Mouse (Mus musculus): ENCODE results near the gene Dgkd. TPM values are rescaled to one million over a fixed set of nuclear protein-coding genes. Genes with fewer than 3 reads are reported as not detected.

Dgkd gene
- polyA plus RNA-seq, 1 experiment from 2014 or later: 57.7 TPM

DNA sequence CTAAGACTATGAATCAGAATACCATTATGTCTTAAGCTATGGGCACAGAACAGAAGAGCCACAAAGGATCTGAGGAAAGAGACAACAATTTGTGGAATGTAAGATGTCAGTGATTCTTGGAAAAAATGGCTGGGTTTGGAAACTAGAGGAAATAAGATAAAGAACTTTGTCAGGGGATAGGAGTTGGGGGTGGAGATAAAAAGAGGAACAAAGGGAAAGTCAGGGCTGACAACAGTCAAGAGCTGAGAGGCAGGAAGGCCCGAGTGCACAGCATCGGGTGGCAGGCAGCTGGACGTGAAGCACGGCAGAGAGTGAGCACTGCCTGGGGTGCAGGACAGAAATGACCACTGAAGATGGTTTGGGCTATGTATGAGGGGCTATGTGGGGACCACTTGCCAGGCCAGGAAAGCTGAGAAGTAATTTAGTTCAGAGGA, 106.9 kb downstream of the Dgkd start:
- Histone ChIP-seq H3K36me3 (ENCODE audit: control insufficient read depth, insufficient read depth) (peaks cover 35% of the 10 kb centered on the region), H3K27me3 (replicated peaks; ENCODE audit: control insufficient read depth, insufficient read depth, low read length) (no peaks in the 10 kb centered on the region), H3K9me3 (ENCODE audit: control insufficient read depth, low read length) (no peaks in the 10 kb centered on the region), H3K4me1 (replicated peaks; ENCODE audit: control insufficient read depth, insufficient read depth, low read length) (no peaks in the 10 kb centered on the region), H3K4me2 (ENCODE audit: low read length) (no peak overlapping the region), H3K27ac (ENCODE audit: low read length) (no peak overlapping the region), H3K4me3 (replicated peaks; ENCODE audit: low read length) (no peak overlapping the region), H3K9ac (replicated peaks; ENCODE audit: low read depth, low read length) (no peak overlapping the region)
- WGBS: 59% methylated on average over 4 of the region's 4 CpGs
- ATAC-seq: no peak

DNA sequence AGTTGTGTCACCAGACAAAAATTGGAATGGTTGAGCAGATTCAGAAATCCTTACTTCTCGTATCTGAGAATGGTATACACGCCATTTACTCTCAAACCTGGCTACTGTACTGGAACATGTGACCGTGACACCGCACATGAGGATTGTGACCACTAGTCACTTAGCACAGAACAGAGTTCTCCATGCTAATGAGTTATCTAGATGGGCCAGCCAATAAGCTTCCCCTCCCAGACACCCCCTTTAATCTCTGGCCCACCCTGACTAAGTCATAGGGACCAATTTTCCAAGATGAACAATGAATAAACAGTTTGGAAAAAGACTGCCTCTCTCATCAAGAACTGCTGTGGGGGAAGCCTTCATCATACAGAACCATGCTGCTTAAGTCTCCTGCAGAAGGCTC, 107.7 kb downstream of the Dgkd start:
- peaks cover 31% of the 10 kb centered on the region for H3K36me3 ChIP-seq (ENCODE audit: control insufficient read depth, insufficient read depth)
- no peak for ATAC-seq
- no peak overlapping the region for H3K4me3 ChIP-seq (replicated peaks; ENCODE audit: low read length)
- no peaks in the 10 kb centered on the region for H3K27me3 ChIP-seq (replicated peaks; ENCODE audit: control insufficient read depth, insufficient read depth, low read length)
- WGBS: 94% methylated on average over 4 of the region's 4 CpGs
- no peak overlapping the region for H3K9ac ChIP-seq (replicated peaks; ENCODE audit: low read depth, low read length)
- H3K4me1 ChIP-seq (replicated peaks; ENCODE audit: control insufficient read depth, insufficient read depth, low read length): no peaks in the 10 kb centered on the region
- no peaks in the 10 kb centered on the region for H3K9me3 ChIP-seq (ENCODE audit: control insufficient read depth, low read length)
- H3K27ac ChIP-seq (ENCODE audit: low read length): no peak overlapping the region
- no peak overlapping the region for H3K4me2 ChIP-seq (ENCODE audit: low read length)

DNA sequence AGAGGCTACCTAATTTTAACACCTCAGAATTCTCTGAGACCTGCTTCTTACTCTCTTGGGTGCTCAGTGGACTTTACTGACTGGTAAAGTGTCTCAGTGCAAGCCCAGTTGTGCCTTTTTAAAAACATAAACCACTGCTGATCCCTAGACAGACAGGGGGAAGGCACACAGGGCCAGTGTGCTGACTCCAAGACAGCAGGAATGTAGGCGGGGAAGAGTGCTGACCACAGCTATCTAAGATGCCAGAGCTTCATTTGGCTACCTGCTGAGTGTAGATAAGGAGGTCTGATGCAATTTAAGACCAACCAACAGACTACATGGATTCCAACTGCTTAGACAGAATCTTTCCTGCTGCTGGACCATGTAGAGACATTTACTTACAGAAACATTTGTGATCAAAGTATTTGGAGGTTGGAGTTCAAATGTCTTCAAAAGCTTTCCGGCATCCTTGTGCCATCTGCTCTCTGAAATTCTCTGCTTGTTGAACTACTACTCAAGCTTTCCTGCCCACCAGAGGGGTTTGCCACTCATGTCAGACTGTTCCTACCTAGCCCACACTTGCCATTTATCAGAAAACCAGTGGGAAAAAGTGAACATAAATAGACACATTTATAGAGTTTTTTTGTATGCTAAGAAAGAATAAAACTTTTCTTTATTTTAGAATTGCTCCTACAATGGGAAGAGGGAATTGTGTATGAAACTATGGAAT, 108.5 kb downstream of the Dgkd start:
- Histone ChIP-seq H3K4me2 (ENCODE audit: low read length) (no peak overlapping the region), H3K27ac (ENCODE audit: low read length) (no peak overlapping the region), H3K9ac (replicated peaks; ENCODE audit: low read depth, low read length) (no peak overlapping the region), H3K9me3 (ENCODE audit: control insufficient read depth, low read length) (no peaks in the 10 kb centered on the region), H3K4me1 (replicated peaks; ENCODE audit: control insufficient read depth, insufficient read depth, low read length) (no peaks in the 10 kb centered on the region), H3K4me3 (replicated peaks; ENCODE audit: low read length) (no peak overlapping the region), H3K36me3 (ENCODE audit: control insufficient read depth, insufficient read depth) (peaks cover 27% of the 10 kb centered on the region), H3K27me3 (replicated peaks; ENCODE audit: control insufficient read depth, insufficient read depth, low read length) (no peaks in the 10 kb centered on the region)
- ATAC-seq: no peak
- WGBS: 81% methylated on average over 2 of the region's 2 CpGs

DNA sequence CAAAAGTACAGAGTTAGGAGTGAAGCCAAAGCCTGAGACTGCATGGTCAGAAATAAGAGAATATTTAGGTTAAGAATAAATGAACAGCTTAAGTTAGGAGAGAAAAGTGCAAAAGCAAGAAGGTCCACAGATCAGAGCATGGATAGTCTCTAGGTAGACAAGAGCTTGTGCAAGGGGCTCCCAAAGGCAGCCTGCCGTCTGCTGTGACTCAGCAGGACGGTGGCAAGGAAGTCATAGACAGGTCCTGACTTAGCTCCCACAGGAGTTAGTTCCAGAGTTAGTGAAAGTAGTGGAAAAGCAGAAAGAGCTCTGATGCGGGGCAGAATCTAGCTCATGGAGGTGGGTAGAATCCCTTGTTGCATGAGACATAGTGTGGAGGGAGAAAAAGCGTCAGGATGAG, 117.3 kb downstream of the Dgkd start:
- Histone ChIP-seq H3K4me3 (replicated peaks; ENCODE audit: low read length) (no peak overlapping the region), H3K9ac (replicated peaks; ENCODE audit: low read depth, low read length) (no peak overlapping the region), H3K27me3 (replicated peaks; ENCODE audit: control insufficient read depth, insufficient read depth, low read length) (no peaks in the 10 kb centered on the region), H3K4me2 (ENCODE audit: low read length) (no peak overlapping the region), H3K9me3 (ENCODE audit: control insufficient read depth, low read length) (no peaks in the 10 kb centered on the region), H3K4me1 (replicated peaks; ENCODE audit: control insufficient read depth, insufficient read depth, low read length) (no peaks in the 10 kb centered on the region), H3K36me3 (ENCODE audit: control insufficient read depth, insufficient read depth) (peaks cover 22% of the 10 kb centered on the region), H3K27ac (ENCODE audit: low read length) (no peak overlapping the region)
- 94% methylated on average over 4 of the region's 4 CpGs for WGBS
- no peak for ATAC-seq

DNA sequence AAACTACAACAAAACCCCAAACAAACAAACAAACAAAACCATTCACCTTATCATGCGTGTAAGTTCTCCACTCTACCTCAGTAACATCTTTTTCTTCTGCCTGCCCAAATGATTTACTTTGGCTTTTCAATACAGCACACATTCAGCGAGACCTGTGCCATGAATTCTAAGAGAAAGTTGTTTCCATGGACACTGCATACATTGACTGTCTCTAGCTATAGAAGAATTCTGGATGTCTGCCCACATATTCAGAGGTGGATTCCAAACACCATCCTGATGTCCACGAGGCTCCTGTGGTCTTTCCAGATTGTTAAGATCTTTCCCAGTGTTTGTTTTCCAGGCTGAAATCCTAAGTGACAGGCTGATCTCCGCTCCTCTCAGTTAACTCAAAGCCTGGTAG, 129.2 kb downstream of the Dgkd start:
- no peak overlapping the region for H3K27ac ChIP-seq (ENCODE audit: low read length)
- WGBS: 46% methylated on average over 4 of the region's 4 CpGs
- no peak for ATAC-seq
- peaks cover 43% of the 10 kb centered on the region for H3K36me3 ChIP-seq (ENCODE audit: control insufficient read depth, insufficient read depth)
- H3K27me3 ChIP-seq (replicated peaks; ENCODE audit: control insufficient read depth, insufficient read depth, low read length): no peaks in the 10 kb centered on the region
- H3K9me3 ChIP-seq (ENCODE audit: control insufficient read depth, low read length): no peaks in the 10 kb centered on the region
- no peak overlapping the region for H3K4me3 ChIP-seq (replicated peaks; ENCODE audit: low read length)
- no peaks in the 10 kb centered on the region for H3K4me1 ChIP-seq (replicated peaks; ENCODE audit: control insufficient read depth, insufficient read depth, low read length)
- no peak overlapping the region for H3K4me2 ChIP-seq (ENCODE audit: low read length)
- H3K9ac ChIP-seq (replicated peaks; ENCODE audit: low read depth, low read length): no peak overlapping the region

DNA sequence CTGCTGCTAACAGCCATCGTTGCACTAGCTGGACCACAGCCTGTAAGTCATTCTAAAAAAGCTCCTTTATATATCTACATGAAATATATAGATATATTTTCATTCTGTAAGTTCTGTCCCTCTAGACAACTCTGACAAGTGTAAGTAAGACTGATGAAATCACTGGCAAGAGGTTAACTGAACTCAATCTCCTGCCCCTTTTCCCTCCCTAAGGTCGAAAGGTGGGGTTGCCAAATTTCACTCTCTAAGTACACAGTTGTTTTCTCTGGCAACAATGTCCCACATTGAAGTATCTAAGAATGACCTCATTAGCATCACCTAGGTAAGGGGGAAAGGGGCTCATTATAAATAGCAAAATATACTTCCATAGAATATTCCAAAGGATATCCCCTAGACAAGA, 139.6 kb downstream of the Dgkd start:
- H3K36me3 ChIP-seq (ENCODE audit: control insufficient read depth, insufficient read depth): peaks cover 31% of the 10 kb centered on the region
- no peak overlapping the region for H3K4me2 ChIP-seq (ENCODE audit: low read length)
- 97% methylated on average over 2 of the region's 2 CpGs for WGBS
- H3K27ac ChIP-seq (ENCODE audit: low read length): no peak overlapping the region
- no peaks in the 10 kb centered on the region for H3K4me1 ChIP-seq (replicated peaks; ENCODE audit: control insufficient read depth, insufficient read depth, low read length)
- no peaks in the 10 kb centered on the region for H3K27me3 ChIP-seq (replicated peaks; ENCODE audit: control insufficient read depth, insufficient read depth, low read length)
- no peak overlapping the region for H3K4me3 ChIP-seq (replicated peaks; ENCODE audit: low read length)
- H3K9me3 ChIP-seq (ENCODE audit: control insufficient read depth, low read length): no peaks in the 10 kb centered on the region
- no peak for ATAC-seq
- no peak overlapping the region for H3K9ac ChIP-seq (replicated peaks; ENCODE audit: low read depth, low read length)

Other genes starting within 250 kb of the Dgkd start
- gene Inpp5d, start 233.0 kb upstream of the Dgkd start, polyA plus RNA-seq (2015; fragmentation: Nextera tagmentation; extraction: Ambion mirVana): 2.8 and 4.3 TPM in 2 replicates
- gene Atg16l1, start 97.4 kb upstream of the Dgkd start, polyA plus RNA-seq (2015; fragmentation: Nextera tagmentation; extraction: Ambion mirVana): 74.5 and 76.3 TPM in 2 replicates
- 1.4 and 1.9 TPM in 2 replicates for gene Sag, start 49.6 kb upstream of the Dgkd start, polyA plus RNA-seq (2015; fragmentation: Nextera tagmentation; extraction: Ambion mirVana)
- gene Usp40, start 155.3 kb downstream of the Dgkd start, polyA plus RNA-seq (2015; fragmentation: Nextera tagmentation; extraction: Ambion mirVana): 25.7 and 31.4 TPM in 2 replicates
- gene Ugt1a10, start 202.1 kb downstream of the Dgkd start, polyA plus RNA-seq (2015; fragmentation: Nextera tagmentation; extraction: Ambion mirVana): not detected in 2 replicates
- not detected in 2 replicates for gene Ugt1a9, start 217.5 kb downstream of the Dgkd start, polyA plus RNA-seq (2015; fragmentation: Nextera tagmentation; extraction: Ambion mirVana)
- gene Ugt1a8, start 234.5 kb downstream of the Dgkd start, polyA plus RNA-seq (2015; fragmentation: Nextera tagmentation; extraction: Ambion mirVana): not detected in 2 replicates
- 1.2 and 1.4 TPM in 2 replicates for gene Ugt1a7c, start 241.8 kb downstream of the Dgkd start, polyA plus RNA-seq (2015; fragmentation: Nextera tagmentation; extraction: Ambion mirVana)
- 1.0 and 1.7 TPM in 2 replicates for gene Ugt1a6b, start 250.0 kb downstream of the Dgkd start, polyA plus RNA-seq (2015; fragmentation: Nextera tagmentation; extraction: Ambion mirVana)

Measured in forebrain, embryonic 16.5 days (tissue).